Mouse (Mus musculus): ENCODE measurements around the gene Tmco1.

The Tmco1 gene

DNA sequence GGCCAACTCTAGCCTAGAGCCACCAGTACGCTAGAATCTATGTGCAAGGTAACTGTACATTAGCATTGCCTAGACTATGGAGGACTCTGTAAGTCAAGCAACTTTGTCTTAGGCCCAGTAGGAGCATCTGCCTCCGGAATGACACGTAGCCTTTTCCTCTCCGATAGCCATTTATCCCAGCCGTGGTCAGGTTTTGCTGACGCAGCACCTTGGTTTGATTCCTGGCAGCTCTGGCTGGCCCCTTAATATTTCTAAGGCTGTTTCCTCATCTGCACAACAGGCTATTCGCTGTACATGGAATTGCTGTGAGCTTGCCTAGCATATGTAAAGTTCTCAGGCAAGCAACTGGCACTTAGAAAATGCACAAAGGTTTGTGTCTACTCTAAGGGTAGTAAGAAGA is 64.6 kb downstream of the Tmco1 start:
- DNase-seq (ENCODE audit: low read depth): no peak

DNA sequence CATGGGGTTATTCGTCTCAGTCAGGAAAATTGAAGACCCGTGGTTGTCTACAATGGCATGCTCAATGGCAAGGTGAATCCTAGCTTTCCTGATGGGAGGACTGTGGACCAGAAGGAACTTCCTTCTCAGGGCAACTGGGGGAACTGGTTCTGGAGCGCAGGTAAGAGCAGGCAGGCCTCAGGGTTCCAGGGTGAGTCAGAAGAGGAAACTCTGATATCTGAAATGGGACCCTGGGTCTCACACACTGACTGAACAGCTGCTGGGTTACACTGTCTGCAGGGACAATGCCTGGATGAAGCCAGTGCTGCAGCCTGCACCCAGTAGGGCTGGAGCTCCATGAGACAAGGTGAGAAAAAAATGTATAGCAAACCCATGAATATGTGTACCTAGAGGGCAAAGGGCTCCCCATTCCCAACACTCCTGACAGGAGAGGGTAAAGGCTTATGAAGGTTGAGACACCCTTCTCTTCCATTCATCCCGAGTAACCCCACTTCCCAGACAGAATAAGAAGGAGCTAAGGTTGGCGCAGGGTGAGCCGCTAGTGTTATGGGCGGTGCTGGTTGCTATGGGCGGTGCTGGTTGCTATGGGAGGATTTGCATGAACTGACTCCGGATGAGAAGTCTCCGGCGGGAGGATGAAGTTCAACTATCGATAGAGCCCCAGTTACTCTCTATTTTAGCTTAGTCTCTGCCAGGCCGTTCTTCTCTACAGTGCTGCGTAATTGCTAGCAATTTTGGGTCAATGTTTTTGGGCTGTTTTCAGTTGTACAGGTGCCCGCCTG is 66.0 kb downstream of the Tmco1 start:
- peak; percentile 79 for DNase-seq (ENCODE audit: low read depth)

DNA sequence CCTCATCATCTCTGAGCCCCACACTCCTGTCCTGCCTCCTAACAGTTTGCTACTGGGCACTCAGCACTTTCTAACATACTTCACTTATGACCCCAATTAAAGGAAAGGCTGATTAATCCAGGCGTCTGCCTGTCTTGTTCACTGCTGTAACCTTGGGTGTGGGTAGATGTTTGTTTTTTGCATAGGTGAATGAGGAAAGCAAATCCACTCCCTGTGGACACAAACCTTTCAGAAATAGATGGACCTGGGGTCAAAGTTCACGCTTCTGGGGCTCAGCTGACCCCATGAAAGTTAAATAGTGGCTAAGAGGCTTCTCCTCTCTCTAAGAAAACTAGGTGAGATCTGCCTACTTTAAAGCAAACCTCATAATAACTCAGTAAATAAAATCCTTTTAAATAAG is 66.8 kb downstream of the Tmco1 start:
- no peak for DNase-seq (ENCODE audit: low read depth)

DNA sequence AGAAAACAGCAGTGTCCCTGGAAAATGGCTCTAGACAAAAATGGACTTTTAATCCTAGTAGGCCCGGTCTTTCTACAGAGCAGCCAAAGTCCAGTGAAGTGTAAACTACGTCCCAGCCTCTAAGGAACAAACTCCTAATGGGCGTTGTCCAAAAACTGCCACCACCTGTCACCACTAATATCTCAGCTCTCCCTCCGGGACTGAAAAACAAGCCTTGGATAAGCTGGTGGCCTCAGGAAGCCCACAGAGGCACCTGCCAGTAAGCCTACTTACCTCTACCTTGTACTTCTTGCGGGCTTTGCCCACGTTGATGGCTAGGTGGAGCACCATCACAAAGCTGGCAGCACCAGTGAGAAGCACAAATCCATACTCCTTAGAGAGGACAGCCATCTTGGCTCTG is 69.8 kb downstream of the Tmco1 start:
- no peak for DNase-seq (ENCODE audit: low read depth)

DNA sequence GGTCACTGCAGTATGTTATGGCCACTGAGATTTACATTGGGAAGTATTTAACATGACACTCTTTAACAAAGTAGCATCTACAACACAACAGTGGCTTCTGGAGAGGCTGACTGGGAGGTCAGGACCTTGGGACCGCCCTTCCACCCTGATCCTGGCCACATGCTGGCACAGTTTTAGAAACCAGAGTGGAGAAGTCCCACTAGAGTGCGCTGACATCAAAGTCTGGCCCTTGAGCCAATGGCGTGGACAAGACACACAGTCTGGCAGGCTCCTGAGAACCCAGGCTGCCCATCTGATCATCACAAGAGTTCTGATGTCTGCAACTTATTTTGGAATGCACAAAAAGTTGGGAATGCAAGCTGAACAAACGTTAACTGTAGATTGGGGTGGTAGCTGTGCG is 71.6 kb downstream of the Tmco1 start:
- no peak for DNase-seq (ENCODE audit: low read depth)

DNA sequence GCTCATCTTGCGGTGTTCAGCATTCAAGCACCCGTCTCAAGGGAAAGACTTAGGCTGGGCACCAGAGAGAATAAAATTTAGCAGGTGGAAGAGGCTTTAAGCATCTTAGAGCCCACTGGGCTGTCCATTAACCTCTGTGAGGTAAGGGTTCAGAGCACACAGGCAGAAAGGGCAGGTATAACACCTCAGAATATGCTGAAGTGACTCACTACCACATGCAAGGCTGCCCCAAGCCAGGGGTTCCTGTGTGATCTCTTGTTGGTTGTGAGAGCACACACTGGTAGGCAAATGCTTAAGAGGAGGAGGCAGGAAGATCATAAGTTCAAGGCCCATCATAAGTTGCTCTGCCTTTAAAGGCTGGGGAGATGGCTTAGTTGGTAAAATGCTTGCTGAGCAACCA is 72.0 kb downstream of the Tmco1 start:
- DNase-seq (ENCODE audit: low read depth): no peak

DNA sequence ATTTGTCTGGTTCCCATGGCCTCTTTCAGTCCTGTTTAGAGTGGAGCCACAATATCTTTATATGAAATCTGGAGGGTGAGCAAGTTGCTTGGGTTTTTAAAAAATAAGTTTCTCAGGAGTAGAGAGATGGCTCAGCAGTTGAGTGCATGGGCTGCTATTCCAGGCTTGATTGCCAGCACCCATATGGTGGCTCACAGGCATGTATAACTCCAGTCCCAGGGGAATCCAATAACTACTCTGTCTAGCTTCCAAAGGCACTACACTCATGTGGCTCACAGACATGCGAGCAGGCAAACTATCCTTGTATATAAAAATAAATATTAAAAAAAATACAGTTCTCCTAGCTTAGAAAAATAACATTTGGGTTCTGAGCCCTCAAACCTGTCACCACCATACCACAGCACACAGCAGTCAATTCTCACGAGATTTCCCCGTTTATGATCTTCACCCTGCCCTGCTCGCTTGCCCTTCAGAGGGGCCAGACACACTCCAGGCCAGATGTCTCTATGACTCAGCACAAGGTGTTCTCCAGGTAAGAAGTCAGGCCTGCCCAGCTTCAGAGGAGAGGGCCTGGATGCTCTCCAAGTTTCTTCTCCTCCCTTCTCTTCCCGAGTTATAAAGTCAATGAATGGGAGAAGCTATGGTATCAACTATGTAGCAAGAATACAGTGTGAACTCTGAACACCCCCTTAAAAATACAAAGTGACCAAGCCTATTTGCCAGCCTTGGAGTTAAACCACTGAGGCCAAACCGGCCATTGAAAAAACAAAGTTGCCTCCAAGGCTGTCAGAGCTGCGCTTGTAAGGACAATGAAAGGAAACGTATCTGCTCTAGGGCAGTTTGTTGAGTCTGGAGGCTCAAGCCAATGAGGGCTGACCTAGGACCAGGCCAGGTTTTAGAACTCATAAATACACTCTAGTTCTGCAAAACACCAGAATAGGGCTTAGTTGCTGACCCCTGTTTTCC is 73.2 kb downstream of the Tmco1 start:
- DNase-seq (ENCODE audit: low read depth): no peak

DNA sequence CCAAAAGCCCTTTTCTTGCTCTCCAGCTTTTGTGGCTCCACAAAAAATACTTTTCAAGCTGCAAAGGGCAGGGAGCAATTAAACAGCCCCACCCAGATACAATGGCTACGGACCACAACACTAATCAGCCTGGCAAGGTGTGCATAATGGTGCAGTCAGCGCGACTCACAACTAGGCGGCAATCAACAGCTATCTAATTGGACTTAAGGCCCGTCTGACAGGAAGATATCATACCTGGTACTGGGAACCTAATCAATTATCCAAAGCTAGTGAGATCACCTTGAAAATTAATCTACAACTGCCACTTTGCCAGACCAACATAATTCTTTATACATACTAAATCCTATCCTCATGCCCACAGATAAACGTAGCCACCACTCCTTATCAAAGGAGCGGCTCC is 74.1 kb downstream of the Tmco1 start:
- DNase-seq (ENCODE audit: low read depth): no peak

DNA sequence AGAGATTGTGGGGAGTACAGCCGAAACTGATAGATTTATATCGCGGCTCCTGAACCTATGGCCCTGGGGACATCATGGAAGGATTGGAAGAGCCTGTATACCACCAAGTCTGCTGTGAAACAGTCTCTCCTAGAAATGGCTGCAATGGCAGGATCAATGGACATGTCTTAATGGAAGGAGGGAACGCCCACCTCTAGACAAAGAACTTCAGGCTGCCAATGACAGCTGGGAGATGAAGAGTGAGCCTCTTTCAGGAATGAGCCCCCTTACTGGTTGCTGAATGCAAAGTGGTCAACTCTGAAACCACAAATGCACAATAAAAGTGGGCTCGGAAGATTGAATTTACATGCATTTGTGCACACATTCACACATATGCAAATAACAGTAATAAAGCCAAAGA is 74.6 kb downstream of the Tmco1 start:
- no peak for DNase-seq (ENCODE audit: low read depth)

DNA sequence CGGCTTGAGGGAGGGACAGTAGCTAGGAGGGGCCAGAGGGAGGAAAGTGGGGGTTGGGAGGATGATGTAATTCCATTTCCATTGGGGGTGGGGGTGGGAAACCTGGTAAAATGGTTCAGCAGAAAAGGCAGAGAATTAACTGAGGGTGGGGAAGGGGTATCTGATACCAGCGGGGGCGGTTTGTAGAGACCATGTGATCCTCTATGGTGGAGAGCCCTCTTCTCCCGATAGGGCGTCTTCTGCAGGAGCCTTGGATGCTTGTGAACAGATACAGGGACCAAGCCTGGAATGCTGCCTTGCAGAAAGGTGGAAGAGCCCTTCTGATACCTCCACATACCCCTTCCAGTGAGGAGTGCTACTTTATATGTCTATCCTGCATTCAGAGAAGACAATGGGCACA is 75.0 kb downstream of the Tmco1 start:
- no peak for DNase-seq (ENCODE audit: low read depth)

Data from induced T-regulatory cell, adult 2 months (primary cell).